Mouse (Mus musculus): ENCODE results near the gene Mfrp. TPM values are rescaled to one million over a fixed set of nuclear protein-coding genes. Genes with fewer than 3 reads are reported as not detected.
A peak's percentile ranks its signal among the peaks of the same experiment; 100 is the strongest.

Gene Mfrp
- polyA plus RNA-seq, 1 experiment from 2014 or later: 0.18 TPM

DNA sequence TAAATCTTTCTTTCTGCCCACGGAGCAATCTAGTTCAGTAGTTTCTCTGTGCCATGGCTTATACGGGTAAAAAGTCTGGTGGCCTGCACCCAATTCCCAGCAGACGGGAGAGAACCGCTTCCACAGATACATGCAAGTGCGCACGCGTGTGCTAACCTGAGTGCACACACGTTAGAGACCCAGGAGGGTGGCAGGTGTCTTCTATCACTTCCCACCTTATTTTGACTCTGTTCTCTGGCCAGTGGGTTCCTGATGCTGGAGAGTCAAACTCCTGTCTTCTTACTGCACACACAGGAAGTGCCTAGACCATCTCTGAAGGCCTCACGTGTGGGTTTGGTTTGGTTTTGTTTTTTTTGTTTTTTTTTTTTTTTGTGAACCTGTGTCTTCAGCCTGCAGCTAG lies 14.1 kb downstream of the Mfrp start:
- WGBS: 88% methylated on average over 9 of the region's 9 CpGs
- DNase-seq (ENCODE audit: low spot score): no peak
- H3K36me3 ChIP-seq (ENCODE audit: control insufficient read depth, insufficient read depth, low read length): no peaks in the 10 kb centered on the region
- no peak overlapping the region for H3K4me3 ChIP-seq (ENCODE audit: low read depth, low read length)
- no peak overlapping the region for H3K27ac ChIP-seq (ENCODE audit: low read depth)
- no peaks in the 10 kb centered on the region for H3K4me1 ChIP-seq (replicated peaks; ENCODE audit: control insufficient read depth, insufficient read depth, low read length)
- H3K4me2 ChIP-seq (ENCODE audit: low read length): no peak overlapping the region
- H3K9me3 ChIP-seq (ENCODE audit: control insufficient read depth, low read length): no peaks in the 10 kb centered on the region
- ATAC-seq (replicated peaks; ENCODE audit: low FRiP score, low TSS enrichment, low read depth): no peak
- H3K9ac ChIP-seq (ENCODE audit: low read length): no peak overlapping the region
- no peaks in the 10 kb centered on the region for H3K27me3 ChIP-seq (replicated peaks; ENCODE audit: control insufficient read depth, insufficient read depth, low read length)

DNA sequence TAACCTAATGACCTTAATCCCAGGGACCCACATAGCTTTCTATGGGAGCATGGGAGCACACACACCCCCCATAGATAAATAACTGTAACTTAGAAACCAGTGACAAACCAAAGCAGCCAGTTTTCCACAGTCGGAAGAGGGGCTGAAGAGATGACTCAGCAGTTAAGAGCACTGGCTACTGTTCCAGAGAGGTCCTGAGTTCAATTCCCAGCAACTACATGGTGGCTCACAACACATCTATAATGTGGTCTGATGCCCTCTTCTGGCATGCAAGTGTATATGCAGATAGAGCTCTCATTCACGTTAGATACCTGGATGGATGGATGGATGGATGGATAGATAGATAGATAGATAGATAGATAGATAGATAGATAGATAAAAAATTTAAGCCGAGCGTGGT lies 14.7 kb downstream of the Mfrp start:
- Histone ChIP-seq H3K4me3 (ENCODE audit: low read depth, low read length) (no peak overlapping the region), H3K27ac (ENCODE audit: low read depth) (no peak overlapping the region), H3K4me2 (ENCODE audit: low read length) (no peak overlapping the region), H3K9me3 (ENCODE audit: control insufficient read depth, low read length) (no peaks in the 10 kb centered on the region), H3K9ac (ENCODE audit: low read length) (no peak overlapping the region), H3K36me3 (ENCODE audit: control insufficient read depth, insufficient read depth, low read length) (no peaks in the 10 kb centered on the region), H3K27me3 (replicated peaks; ENCODE audit: control insufficient read depth, insufficient read depth, low read length) (no peaks in the 10 kb centered on the region), H3K4me1 (replicated peaks; ENCODE audit: control insufficient read depth, insufficient read depth, low read length) (no peaks in the 10 kb centered on the region)
- ATAC-seq (replicated peaks; ENCODE audit: low FRiP score, low TSS enrichment, low read depth) (no peak), DNase-seq (ENCODE audit: low spot score) (no peak)
- WGBS: 89% methylated on average over 4 of the region's 4 CpGs

DNA sequence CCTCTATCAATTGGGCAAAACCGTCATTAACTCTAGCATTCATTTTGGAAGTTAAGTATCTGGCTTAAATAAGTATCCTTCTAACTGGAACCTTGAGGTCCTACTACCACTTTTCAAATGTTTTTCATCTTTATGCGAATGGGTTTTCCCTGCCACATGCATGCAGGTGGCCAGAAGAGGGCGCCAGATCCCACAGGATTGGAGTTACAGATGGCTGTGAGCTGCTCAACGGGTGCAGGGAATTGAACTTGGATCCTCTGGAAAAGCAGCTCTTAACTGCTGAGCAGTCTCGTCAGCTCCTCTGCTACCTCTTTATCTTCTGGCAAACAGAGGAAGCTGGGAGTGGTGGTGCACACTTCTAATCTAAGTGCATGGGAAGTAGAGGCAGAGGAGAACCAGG lies 17.5 kb downstream of the Mfrp start:
- no peak for ATAC-seq (replicated peaks; ENCODE audit: low FRiP score, low TSS enrichment, low read depth)
- 59% methylated on average over 5 of the region's 5 CpGs for WGBS

DNA sequence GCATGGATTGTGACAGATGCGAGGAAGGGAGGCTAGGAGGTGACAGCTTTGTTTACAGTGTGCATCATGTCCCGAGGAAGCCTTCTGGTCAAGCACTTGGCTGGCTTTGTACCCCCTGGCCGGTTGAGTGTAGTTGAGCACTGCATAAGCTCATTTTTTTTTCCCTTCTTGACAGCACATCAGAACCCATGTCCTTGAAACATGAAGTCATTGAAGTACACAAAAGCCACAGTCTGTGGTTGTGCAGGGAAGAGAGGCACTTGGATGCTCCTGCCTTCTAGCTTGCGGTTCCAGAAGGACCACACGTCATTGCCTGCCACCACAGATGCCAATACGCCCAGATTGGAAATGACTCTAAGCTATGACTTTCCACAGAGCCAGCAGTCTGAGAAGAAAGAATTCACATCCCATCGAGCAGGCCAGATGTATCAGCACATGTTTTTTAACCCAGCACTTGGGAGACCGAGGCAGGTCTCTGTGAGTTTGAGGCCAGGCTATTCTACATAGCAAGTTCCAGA lies 18.5 kb downstream of the Mfrp start:
- ATAC-seq (replicated peaks; ENCODE audit: low FRiP score, low TSS enrichment, low read depth): no peak
- WGBS: 60% methylated on average over 8 of the region's 8 CpGs
- no peak overlapping the region for H3K27ac ChIP-seq (ENCODE audit: low read depth)
- H3K9ac ChIP-seq (ENCODE audit: low read length): no peak overlapping the region
- no peaks in the 10 kb centered on the region for H3K36me3 ChIP-seq (ENCODE audit: control insufficient read depth, insufficient read depth, low read length)
- no peaks in the 10 kb centered on the region for H3K27me3 ChIP-seq (replicated peaks; ENCODE audit: control insufficient read depth, insufficient read depth, low read length)
- H3K4me1 ChIP-seq (replicated peaks; ENCODE audit: control insufficient read depth, insufficient read depth, low read length): no peaks in the 10 kb centered on the region
- H3K9me3 ChIP-seq (ENCODE audit: control insufficient read depth, low read length): no peaks in the 10 kb centered on the region
- no peak overlapping the region for H3K4me3 ChIP-seq (ENCODE audit: low read depth, low read length)
- no peak for DNase-seq (ENCODE audit: low spot score)
- no peak overlapping the region for H3K4me2 ChIP-seq (ENCODE audit: low read length)

More for the DNA sequence above, 17.5 kb downstream of the Mfrp start:
- DNase-seq (ENCODE audit: low spot score): no peak
- Histone ChIP-seq H3K27me3 (replicated peaks; ENCODE audit: control insufficient read depth, insufficient read depth, low read length) (no peaks in the 10 kb centered on the region), H3K27ac (ENCODE audit: low read depth) (no peak overlapping the region), H3K36me3 (ENCODE audit: control insufficient read depth, insufficient read depth, low read length) (no peaks in the 10 kb centered on the region), H3K4me2 (ENCODE audit: low read length) (no peak overlapping the region), H3K9ac (ENCODE audit: low read length) (no peak overlapping the region), H3K4me1 (replicated peaks; ENCODE audit: control insufficient read depth, insufficient read depth, low read length) (no peaks in the 10 kb centered on the region), H3K4me3 (ENCODE audit: low read depth, low read length) (no peak overlapping the region), H3K9me3 (ENCODE audit: control insufficient read depth, low read length) (no peaks in the 10 kb centered on the region)

DNA sequence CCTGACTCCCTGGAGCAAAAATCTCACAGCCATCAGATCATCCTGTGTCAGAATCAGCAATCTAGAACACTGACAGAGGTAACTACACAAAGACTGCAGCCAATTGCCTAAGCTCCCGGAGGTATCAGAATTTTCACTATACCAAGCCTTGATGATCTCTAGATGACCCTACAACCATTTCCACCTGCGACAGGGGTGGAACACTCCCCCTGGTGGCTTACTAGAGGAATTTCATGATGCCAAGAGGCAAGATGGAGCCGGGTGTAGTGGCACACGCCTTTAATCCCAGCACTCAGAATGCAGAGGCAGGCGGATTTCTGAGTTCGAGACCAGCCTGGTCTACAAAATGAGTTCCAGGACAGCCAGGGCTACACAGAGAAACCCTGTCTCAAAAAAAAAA lies 22.8 kb downstream of the Mfrp start:
- no peak for ATAC-seq (replicated peaks; ENCODE audit: low FRiP score, low TSS enrichment, low read depth)
- no peak overlapping the region for H3K27ac ChIP-seq (ENCODE audit: low read depth)
- DNase-seq (ENCODE audit: low spot score): no peak
- no peak overlapping the region for H3K4me3 ChIP-seq (ENCODE audit: low read depth, low read length)
- H3K36me3 ChIP-seq (ENCODE audit: control insufficient read depth, insufficient read depth, low read length): no peaks in the 10 kb centered on the region
- H3K27me3 ChIP-seq (replicated peaks; ENCODE audit: control insufficient read depth, insufficient read depth, low read length): no peaks in the 10 kb centered on the region
- no peaks in the 10 kb centered on the region for H3K9me3 ChIP-seq (ENCODE audit: control insufficient read depth, low read length)
- H3K4me1 ChIP-seq (replicated peaks; ENCODE audit: control insufficient read depth, insufficient read depth, low read length): peaks cover 8% of the 10 kb centered on the region
- WGBS: 67% methylated on average over 6 of the region's 6 CpGs
- H3K4me2 ChIP-seq (ENCODE audit: low read length): no peak overlapping the region
- no peak overlapping the region for H3K9ac ChIP-seq (ENCODE audit: low read length)

DNA sequence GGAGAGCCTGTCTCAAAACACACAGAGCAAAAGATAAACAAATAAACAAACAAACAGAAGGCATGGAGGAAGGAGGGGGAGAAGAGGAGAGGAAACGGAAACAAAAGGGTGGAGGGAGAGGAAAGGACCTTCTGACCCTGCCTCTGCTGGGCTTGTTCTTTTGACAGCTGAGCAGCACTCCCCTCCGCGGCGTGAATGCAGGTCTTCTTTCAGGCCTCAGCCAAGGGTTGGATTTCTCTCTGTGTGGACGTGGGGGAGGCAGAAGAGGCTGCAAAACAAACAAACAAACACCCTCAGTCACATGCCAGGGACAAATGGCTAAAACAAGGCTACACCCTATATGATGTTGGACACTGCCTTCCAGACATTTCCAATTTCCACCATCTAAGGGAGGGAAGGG lies 23.5 kb downstream of the Mfrp start:
- no peak overlapping the region for H3K4me3 ChIP-seq (ENCODE audit: low read depth, low read length)
- no peaks in the 10 kb centered on the region for H3K9me3 ChIP-seq (ENCODE audit: control insufficient read depth, low read length)
- no peaks in the 10 kb centered on the region for H3K27me3 ChIP-seq (replicated peaks; ENCODE audit: control insufficient read depth, insufficient read depth, low read length)
- H3K9ac ChIP-seq (ENCODE audit: low read length): no peak overlapping the region
- no peaks in the 10 kb centered on the region for H3K36me3 ChIP-seq (ENCODE audit: control insufficient read depth, insufficient read depth, low read length)
- WGBS: 66% methylated on average over 5 of the region's 5 CpGs
- H3K4me1 ChIP-seq (replicated peaks; ENCODE audit: control insufficient read depth, insufficient read depth, low read length): peaks cover 14% of the 10 kb centered on the region
- ATAC-seq (replicated peaks; ENCODE audit: low FRiP score, low TSS enrichment, low read depth) (no peak), DNase-seq (ENCODE audit: low spot score) (no peak)
- H3K27ac ChIP-seq (ENCODE audit: low read depth): no peak overlapping the region
- no peak overlapping the region for H3K4me2 ChIP-seq (ENCODE audit: low read length)

DNA sequence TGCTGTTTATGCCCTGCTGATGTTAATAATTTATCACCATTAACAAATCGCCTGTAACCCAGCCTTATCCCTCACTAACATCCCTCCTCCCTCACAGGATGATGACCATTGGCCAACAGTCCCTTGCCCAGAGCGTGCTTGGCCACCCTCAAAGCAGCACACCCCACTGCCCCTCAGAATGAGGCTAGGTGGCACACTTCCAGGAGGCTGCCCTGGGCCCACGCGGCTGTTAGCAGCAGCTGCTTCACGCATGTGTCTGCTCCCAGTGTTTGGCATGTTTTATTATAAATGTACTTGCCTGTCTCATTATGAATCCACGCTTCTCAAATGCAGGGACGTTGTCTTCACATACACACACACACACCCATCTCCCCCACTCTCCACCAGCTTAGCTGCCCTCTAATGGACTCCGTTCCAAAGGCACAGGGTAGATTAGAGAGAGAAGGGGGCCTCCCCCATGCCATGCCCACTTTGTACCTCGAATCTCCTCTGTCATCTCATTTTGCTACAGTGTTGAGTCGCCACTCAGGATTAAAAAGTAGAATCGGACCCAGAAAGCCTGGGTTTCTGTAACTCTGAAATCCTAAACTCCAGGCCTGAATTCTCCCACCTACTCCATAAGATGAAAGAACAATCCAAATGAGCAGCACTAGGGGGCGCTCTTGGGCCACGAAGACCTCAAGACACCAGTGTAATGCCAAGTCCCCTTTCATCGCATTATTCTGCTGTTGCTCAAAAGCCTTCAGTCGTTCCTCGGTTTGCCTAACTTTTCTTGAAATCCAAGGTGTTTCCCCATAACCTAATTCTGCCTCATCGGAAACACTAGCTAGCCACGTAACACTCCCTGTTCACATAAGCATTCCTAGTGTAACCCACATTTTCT lies 24.3 kb downstream of the Mfrp start:
- ATAC-seq (replicated peaks; ENCODE audit: low FRiP score, low TSS enrichment, low read depth): no peak
- WGBS: 25% methylated on average over 18 of the region's 18 CpGs
- H3K9ac ChIP-seq (ENCODE audit: low read length): no peak overlapping the region

DNA sequence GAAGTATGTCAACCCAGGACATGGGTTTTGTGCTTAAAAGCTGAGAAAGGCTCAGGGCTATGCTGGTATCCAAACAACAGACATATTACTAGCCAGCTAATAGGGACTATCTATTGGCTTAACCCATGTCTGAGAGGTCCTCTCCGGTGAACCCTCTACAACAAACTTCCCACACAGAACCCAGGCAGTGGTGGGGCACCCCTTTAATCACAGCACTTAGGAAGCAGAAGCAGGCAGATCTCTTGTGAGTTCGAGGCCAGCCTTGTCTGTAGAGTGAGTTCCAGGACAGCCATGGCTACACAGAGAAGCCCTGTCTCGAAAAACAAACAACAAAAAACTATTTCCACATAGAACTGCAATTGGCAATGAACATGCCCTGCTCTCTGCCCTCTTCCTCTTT lies 25.2 kb downstream of the Mfrp start:
- Histone ChIP-seq H3K4me2 (ENCODE audit: low read length) (no peak overlapping the region), H3K27ac (ENCODE audit: low read depth) (no peak overlapping the region), H3K4me3 (ENCODE audit: low read depth, low read length) (no peak overlapping the region), H3K9me3 (ENCODE audit: control insufficient read depth, low read length) (no peaks in the 10 kb centered on the region), H3K4me1 (replicated peaks; ENCODE audit: control insufficient read depth, insufficient read depth, low read length) (peaks cover 30% of the 10 kb centered on the region), H3K36me3 (ENCODE audit: control insufficient read depth, insufficient read depth, low read length) (no peaks in the 10 kb centered on the region), H3K9ac (ENCODE audit: low read length) (no peak overlapping the region), H3K27me3 (replicated peaks; ENCODE audit: control insufficient read depth, insufficient read depth, low read length) (no peaks in the 10 kb centered on the region)
- no peak for DNase-seq (ENCODE audit: low spot score)
- 83% methylated on average over 3 of the region's 3 CpGs for WGBS
- ATAC-seq (replicated peaks; ENCODE audit: low FRiP score, low TSS enrichment, low read depth): no peak

More for the DNA sequence above, 24.3 kb downstream of the Mfrp start:
- H3K9me3 ChIP-seq (ENCODE audit: control insufficient read depth, low read length): no peaks in the 10 kb centered on the region
- DNase-seq (ENCODE audit: low spot score): peak; percentile 95
- peaks cover 21% of the 10 kb centered on the region for H3K4me1 ChIP-seq (replicated peaks; ENCODE audit: control insufficient read depth, insufficient read depth, low read length)
- no peaks in the 10 kb centered on the region for H3K27me3 ChIP-seq (replicated peaks; ENCODE audit: control insufficient read depth, insufficient read depth, low read length)
- no peak overlapping the region for H3K4me3 ChIP-seq (ENCODE audit: low read depth, low read length)
- H3K27ac ChIP-seq (ENCODE audit: low read depth): no peak overlapping the region
- H3K36me3 ChIP-seq (ENCODE audit: control insufficient read depth, insufficient read depth, low read length): no peaks in the 10 kb centered on the region
- peak overlapping the region; percentile 33; the same call in 1 of the 2 replicates for H3K4me2 ChIP-seq (ENCODE audit: low read length)

DNA sequence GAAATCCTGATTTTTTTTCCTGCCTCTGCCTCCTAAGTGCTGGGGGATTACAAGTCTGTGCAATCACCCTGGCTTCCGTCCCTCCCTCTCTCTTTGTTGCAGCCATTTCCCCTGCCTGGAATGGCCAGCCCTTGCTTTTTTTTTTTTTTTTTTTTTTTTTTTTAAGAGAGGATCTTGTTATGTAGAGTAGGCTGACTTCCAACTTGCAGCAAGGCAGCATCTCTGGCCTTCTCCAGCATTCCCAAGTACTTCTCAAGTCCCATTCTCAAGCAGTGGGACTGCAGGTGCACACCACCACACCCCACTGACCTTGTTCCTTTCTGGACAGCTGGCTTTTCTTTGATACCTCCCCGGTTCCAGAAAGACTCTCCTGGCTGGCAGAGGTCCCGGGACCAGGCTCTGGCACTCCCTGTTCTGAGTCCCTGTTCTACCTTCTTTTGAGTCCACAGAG lies 25.8 kb downstream of the Mfrp start:
- Histone ChIP-seq H3K27ac (ENCODE audit: low read depth) (no peak overlapping the region), H3K27me3 (replicated peaks; ENCODE audit: control insufficient read depth, insufficient read depth, low read length) (0 out of 2 replicates have a peak, but pooled peaks cover 2% of the 10 kb centered on the region)

More for the DNA sequence above, 25.8 kb downstream of the Mfrp start:
- no peak for ATAC-seq (replicated peaks; ENCODE audit: low FRiP score, low TSS enrichment, low read depth)
- Histone ChIP-seq H3K4me1 (replicated peaks; ENCODE audit: control insufficient read depth, insufficient read depth, low read length) (peaks cover 32% of the 10 kb centered on the region), H3K9ac (ENCODE audit: low read length) (no peak overlapping the region), H3K36me3 (ENCODE audit: control insufficient read depth, insufficient read depth, low read length) (no peaks in the 10 kb centered on the region), H3K4me3 (ENCODE audit: low read depth, low read length) (no peak overlapping the region), H3K4me2 (ENCODE audit: low read length) (no peak overlapping the region), H3K9me3 (ENCODE audit: control insufficient read depth, low read length) (no peaks in the 10 kb centered on the region)
- no peak for DNase-seq (ENCODE audit: low spot score)
- 61% methylated on average over 3 of the region's 3 CpGs for WGBS
